Mouse (Mus musculus) adrenal gland (tissue): ENCODE data around the gene Cyp2d22.

Source experiments
- intact Hi-C: fragments of 180-260 bp; cut with DNase I; formaldehyde crosslinking; loops from one replicate; pipeline ENCODE4 v1.15.1; 2025

Cyp2d22 gene

DNA sequence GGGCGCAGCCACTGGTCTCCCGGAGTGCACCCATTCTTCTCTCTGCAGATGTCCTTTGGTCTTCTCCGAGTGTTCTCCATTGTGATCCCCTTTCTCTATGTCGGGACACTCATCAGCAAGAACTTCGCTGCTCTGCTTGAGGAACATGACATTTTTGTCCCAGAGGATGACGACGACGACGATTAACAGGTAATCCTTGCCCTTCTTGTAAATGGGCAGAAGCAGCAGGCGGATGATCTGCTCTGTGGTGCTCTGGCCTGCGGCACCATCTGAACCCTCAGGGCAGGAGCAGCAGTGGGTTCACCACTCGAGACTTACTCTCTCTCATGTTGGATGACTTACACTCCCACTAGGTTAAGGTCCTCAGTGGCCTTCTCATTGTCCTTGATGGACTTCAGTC, 32.2 kb downstream of the Cyp2d22 start:
- intact Hi-C loops = no loop called here

GRCm38 (mm10) chr15:82347303-82347676, 32.8 kb downstream of the Cyp2d22 start:
- intact Hi-C loops = no loop called here

GRCm38 (mm10) chr15:82346580-82347302, 33.3 kb downstream of the Cyp2d22 start:
- intact Hi-C loops = no loop called here

DNA sequence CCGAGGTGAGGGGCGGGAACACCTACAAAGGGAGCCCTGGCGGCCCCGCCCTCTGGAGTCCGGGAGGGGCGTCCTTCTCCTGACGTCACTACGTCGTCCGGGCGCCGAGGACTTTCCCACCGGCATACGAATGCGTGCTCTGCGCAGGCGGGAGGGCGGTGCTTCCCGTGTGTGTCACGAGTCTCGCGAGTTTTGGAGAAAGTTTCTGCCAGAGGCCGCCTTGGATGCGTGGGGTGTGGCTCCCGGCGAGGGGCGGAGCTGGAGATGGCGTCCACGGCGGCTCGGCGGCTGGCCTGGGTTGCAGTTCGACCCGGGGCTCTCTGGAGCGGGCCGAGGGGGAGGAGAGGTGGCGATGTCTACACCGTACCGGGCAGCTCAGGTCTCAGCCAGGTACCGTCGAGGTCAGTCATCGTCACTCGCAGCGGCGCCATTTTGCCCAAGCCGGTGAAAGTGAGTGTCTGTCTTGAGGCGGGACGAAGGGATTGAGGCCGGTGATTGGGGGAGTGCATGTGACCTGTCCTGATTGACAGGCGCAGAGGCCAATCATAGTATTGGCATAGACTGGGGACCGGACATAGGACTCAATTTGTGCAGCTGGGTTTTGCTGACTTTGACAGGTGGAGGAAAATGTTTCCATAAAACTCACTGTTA, 34.1 kb downstream of the Cyp2d22 start:
- intact Hi-C loops = no loop called here

DNA sequence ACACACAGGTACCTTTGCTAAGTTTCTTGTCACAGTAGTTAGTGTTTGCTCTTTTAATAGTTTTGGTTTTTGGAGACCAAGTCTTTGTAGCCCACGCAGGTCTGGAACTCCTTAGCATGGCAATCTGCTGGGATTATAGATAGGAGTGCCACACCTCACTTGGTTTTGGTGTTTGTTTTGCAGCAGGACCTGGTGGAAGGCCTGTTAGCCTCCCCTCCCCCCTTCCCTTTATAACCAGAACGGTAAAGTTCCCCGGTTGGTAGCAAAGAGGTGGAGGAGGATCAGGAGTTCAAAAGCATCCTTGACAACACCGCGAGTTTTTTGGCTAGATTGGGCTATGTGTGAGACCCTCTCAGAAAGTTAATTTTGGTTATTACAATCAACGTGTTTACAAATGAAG, 35.1 kb downstream of the Cyp2d22 start:
- intact Hi-C loops = no loop called here

DNA sequence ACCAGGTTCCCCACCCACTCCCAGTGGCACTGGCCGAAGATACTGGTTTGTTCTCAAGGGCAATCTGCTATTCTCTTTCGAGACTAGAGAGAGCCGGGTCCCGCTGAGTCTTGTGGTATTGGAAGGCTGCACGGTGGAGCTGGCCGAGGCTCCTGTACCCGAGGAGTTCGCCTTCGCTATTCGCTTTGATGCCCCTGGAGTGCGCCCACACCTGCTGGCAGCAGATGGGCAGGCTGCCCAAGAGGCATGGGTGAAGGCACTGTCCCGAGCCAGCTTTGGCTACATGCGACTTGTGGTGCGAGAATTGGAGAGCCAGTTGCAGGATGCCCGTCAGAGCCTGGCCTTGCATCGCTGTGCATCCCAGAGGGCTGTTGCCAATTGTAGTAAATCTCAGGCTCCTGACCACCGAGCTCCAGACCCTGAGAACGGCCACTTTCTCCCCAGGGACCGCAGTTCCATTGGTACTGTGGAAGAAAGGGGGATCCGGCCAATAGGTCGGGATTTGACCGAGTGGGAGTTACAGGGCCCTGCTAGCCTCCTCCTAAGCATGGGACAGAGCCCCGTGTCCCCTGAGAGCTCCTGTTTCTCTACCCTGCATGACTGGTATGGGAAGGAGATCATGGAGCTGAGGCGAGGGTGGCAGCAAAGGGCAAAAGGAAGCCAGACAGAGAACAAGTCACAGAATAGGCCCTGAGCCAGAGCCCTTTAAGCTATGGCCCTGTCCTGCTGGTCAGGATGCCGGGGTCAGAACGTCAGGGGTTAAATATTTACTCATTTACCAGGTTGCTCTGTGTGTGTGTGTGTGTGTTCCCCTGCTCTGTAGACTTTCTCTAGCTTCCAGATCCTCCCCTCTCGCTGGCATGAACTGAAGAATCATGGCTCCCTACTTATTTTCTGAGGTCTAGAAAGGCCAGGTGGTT, 36.4 kb downstream of the Cyp2d22 start:
- intact Hi-C loops = no loop called here

GRCm38 (mm10) chr15:82342543-82342935, 37.5 kb downstream of the Cyp2d22 start:
- intact Hi-C loops = no loop called here

DNA sequence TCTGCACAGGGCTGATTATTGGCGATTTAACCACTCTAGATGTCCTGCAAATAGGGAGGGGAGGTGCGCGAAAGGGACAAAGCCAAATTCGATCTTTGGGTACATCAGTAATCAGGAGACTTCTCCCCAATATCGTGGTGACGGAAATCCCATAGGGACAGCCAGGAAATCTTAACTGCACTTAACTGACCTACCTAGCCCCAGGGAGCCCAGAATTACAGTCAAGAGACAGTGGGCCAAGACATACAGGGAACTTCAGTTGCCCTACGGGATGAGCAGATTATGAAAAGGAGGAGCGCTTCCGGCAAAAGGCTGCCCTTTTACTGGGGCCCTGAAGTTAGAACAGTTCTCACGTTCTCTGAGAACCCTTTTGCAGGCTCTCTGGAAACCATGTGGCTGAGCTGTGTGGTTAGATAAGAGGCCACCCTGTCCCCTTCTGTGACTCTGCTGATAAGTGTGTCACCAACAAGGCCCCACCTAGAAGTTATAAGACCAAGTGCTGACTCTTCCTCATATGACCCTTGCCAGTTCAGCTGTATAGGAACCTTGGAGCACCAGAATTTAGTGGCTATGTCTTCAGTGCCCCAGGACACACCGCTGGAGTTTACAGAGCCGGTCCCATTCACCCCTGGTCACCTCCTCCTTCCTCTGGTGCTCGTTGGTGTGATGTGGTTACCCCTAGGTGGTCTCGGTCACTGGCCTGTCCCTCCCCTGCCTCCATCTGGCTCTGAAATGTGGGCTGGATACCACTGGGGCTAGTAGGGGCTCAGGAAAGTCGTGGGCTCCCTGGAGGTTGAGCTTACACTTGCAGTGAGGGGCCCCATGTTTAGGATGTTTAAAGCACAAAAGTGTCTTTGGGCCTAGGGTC, 38.2 kb downstream of the Cyp2d22 start:
- intact Hi-C loops = no loop called here

DNA sequence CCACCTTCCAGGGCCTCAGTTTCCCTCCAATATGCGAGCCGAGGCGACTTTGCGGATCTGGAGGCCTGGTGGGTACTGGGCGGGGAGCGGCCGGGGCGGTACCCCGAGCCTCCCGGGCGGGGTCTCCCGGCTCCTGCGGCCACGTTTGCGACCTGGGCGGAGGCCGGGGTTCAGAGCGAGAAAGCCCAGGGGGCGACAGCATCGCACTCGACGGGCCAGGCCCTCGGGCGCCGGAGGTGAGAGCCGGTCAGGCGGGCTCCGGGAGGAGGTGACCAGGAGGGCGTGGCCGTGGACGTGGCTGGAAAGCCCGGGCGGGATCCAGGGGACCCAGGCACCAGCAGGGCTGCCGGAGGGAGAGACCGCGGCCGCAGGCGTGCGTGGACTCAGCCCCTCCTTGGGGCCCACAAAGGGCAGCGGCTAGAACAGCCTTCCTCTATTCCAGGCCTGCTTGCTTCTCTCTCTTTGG, 39.0 kb downstream of the Cyp2d22 start:
- intact Hi-C loops = no loop called here

DNA sequence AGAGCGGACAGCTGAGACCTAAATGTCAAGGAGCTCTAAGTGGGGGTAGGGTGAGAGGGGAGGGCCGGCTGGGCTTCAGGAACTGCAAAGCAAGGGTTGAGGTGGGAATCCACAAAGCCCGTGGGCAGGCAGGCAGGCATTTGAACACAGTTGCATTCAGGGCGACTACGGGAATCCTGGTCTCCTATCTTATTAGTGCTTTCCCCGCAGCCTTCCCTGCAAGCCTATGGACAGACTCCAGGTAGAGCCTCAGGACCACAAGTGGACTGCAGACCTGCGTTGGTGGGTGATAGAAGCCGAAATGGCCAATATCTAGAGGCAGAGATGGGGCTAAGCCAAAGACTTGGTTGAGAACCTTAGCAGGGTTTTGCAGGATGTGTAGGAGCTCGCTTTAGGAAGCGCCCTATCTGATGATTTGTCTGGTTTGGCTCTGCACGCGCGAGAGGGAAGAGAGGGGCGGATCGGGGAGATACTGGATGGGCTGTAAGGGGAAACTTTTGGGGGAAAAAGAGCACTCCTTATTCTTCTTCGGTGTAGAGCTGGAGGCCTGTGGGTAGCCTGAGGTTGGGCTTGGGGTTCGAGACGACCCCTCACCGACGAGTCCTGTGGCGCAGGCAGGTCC, 39.5 kb downstream of the Cyp2d22 start:
- intact Hi-C loops = no loop called here

DNA sequence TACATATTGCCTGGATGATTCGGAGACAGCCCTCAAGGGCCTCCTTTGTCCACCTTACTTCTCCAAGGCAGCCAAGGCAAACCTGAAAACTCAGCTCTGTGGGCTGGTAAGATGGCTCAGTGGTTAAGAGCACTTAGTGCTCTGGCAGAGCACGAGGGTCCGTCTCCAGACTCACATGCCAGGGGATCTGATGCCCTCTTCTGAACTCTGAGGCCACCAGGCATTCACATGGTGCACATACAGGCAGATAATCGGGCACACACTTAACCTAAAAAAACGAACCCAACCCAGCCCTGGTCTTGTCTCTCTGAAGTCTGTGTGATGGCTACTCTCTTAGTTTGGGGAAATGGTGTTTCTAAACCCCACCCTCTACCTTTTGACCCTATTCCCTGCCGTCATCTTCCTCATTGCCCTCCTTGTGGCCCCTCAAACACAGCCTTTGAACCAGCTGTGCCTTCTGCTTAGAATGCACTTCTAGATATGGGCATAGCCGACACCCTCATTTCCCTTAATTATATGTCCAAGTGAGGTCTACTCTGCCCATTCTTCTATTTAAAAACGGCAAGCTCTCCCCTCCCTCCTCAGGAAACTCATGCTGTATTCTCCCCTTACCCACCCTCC, 40.3 kb downstream of the Cyp2d22 start:
- intact Hi-C loops = no loop called here

DNA sequence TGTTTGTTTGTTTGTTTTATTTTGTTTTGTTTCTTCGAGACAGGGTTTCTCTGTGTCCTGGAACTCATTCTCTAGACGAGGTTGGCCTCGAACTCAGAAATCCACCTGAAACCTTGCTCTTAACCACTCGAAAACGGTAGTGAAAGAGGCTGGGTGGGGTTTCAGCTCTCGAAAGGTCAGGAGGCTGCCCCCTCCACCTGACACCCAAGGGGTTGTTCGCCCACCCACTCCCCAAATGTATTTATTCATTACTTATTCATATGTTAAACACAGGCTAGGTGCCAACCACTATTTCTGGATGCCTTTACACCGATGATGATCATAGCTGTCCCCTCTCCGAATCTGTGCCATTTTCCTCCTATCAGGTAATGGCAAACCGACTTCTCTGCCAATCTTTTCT, 40.9 kb downstream of the Cyp2d22 start:
- intact Hi-C loops = no loop called here

- intact Hi-C loops = no loop called here
These were observed 41.4 kb downstream of the Cyp2d22 start, which contains the start of the genes Naga, Pheta2 and Smdt1 for GRCm38 (mm10) chr15:82338593-82339112. Naga (minus strand) TSS chr15:82338925. Pheta2 (plus strand) TSS chr15:82338942. Smdt1 (plus strand) TSS chr15:82338959.

DNA sequence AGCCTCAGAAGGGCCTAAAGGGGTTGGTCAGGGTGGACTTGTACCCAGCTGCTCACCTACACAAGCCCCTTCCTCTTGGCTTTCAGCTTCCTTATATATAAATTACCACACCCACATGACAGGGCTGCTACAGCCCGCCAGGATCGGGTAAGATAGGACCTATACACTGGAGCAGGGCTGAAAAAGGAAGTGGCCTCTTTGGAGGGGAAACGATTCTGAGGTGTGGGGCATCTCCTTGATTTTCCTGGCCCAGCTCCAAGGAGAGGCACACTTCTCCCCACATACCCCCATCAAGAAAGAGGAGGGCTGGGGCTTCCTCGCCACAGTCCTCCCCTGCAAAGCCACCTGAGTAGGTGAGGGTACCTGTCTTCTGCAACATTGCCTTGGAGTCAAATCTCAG, 42.2 kb downstream of the Cyp2d22 start:
- intact Hi-C loops = no loop called here

- intact Hi-C loops = no loop called here
These were observed 43.4 kb downstream of the Cyp2d22 start for GRCm38 (mm10) chr15:82336629-82337028.

DNA sequence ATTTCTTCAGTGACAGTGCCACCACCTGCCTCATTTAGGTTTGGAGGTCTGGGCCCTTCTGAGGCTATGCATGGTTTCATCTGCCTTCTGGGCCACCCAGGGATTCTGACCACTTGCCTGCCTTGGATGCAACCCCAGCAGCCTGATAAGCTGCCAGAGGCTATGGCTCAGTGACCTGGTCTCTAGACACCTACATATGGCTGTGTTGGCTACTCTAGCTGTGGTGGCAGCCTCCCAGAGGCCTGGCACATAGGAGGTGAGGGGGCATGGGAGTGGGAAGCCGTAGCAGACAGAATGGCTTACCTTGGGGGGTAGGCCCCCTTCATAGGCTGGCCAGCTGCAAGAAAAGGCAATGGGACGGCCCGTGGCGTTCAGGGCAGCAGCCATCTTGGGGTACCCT, 44.9 kb downstream of the Cyp2d22 start:
- intact Hi-C loops = no loop called here

DNA sequence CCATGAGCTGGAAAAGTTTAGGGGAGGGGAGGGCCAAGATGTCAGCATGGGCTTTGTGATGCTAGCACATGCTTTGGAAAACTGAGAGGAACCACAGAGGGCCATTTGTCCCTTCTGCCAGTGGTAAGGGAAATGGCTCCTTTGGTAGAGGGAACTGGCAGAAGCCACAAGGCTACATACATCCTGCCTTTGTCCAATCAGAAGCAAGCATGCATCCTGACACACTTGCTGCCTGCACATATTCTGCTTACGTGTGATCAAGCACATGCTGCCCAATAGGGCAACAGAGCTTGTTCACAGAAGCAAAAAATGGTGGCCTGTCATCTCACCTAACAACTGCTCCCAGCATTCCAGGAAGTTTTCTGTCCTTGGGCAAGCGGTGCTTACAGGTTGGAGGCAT, 54.7 kb downstream of the Cyp2d22 start:
- intact Hi-C loops = no loop called here

DNA sequence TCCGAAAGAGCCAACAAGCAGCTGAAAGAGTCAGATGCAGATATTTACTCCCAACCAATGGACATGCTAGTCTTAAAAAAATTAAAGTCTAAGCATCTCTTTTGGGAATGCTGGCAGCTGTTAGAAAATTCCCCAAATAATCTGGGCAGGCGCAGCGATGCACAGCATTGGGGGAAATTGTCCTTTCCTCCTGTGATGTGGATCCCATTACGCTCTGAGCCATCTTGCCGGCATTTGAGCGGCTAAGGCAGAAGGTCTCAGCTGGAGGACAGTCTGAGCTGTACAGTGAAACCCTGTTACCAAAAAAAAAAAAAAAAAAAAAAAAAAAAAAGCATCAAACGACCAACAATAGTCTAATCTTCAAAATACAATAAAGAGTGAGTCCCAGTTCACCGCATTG, 57.9 kb downstream of the Cyp2d22 start:
- intact Hi-C loops = no loop called here
